Mouse (Mus musculus) retina, postnatal 1 day (tissue): ENCODE measurements around the gene Atg101.

ENCODE experiments used
- DNase-seq: peaks from one replicate; pipeline ENCODE4 v3.0.0-alpha.2; 2012

The Atg101 gene

DNA sequence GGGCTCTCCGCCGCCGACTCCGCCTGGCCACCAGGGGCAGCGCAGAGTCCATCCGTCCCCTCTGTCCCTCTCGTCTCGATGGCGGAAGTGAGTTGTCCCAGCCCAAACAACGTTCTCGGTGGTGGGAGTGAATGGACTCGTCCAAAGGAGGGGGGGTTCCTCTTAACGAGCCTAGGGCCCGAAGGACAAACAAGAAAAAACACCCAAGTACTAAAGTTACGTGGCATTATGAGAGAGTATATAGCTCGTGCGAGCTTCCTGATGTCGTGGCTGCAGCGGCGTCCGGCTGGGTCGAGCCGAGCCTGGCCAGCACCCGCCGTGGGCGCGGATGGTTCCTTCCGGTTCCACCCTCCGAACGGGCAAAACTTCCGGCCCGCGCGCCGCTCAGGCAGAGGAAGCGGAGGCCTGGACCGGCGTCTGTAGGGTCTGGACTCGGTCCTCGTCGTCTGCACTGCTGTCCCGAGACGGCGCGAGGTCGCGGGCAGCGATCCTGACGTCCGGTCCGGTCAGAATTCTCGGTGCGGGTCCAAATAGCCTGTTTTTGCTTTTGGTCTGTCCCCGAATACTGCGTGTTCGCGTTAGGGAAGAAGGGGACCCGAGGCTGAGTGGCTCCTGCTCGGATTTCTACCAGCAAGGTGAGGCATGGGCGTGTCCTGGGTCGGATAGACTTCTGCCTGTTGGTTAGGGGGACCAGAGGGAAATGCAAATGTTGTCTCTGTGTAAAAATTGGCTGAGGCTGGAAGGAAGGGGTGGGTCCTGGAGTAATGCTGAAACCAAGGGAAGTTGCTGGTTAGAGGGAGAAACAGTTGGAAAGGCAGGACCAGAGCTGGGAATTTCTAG lies at the start of gene Atg101:
Gene Atg101 (plus strand): TSS at position 362 of the 840 bp plus-strand sequence.
- peak; percentile 96 for DNase-seq

DNA sequence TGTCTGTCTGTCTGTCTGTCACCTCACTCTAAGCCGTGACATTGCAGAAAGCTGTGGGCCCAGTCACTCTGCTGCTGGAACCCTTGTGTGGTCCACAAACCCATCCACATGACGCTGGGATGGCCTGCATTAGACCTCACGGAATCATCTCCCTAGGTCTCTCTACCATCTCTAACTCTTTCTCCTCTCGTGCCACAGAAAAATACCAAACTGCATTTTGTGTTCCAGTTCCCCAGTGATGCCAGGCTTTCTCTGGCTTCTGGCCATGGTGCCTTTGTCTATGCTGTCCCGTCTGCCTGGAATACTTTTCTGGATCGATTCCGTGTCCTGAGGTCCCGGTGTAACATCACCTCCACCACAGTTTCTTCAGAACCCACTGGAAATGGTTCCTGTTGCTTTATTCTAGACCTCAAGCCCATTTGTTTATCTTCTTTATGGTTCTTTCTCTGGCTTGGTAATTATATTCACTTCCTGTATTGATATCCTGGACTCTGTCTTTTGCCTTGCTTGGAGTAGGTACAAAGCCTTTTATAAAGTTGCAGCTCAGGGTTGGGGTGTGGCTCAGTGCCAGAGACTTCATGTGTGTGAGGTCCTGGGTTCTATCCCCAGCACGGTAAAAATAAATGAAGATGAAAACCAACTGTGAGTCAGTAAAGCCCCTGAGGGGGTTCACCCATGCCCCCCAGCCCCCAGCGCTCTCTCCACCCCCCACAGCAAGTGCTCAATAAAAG lies 49.3 kb upstream of the Atg101 start:
- DNase-seq: no peak

- no peak for DNase-seq
Measured at GRCm38 (mm10) chr15:101235342-101235698, 48.8 kb upstream of the Atg101 start.

- DNase-seq: no peak
Measured at GRCm38 (mm10) chr15:101235728-101236327, 48.2 kb upstream of the Atg101 start.

- peak; percentile 78 for DNase-seq
Measured at GRCm38 (mm10) chr15:101236878-101237277, 47.2 kb upstream of the Atg101 start.

GRCm38 (mm10) chr15:101238885-101239511 lies 45.1 kb upstream of the Atg101 start:
- DNase-seq: peak; percentile 73

DNA sequence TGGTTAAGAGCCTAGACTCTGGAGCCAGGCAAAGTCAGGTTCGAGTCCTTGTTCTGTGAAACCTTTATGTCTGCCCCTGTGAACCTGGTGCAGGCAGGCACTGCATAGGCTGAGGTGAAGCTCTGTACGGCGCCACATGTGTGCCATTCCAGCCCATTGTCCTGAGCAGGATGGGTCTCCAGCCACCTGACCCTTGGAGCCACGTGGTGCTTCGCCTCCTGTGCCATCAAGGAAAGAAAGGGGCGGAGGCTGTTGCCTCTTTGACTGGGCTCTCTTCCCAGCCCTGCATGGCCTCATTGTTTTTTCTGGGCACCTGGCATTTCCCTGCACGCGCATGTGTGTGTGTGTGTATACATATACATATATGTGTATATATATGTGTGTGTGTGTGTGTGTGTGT lies 44.3 kb upstream of the Atg101 start:
- no peak for DNase-seq

GRCm38 (mm10) chr15:101240799-101241204 lies 43.3 kb upstream of the Atg101 start:
- peak; percentile 90 for DNase-seq

- no peak for DNase-seq
Measured at GRCm38 (mm10) chr15:101241236-101241635, 42.8 kb upstream of the Atg101 start.

GRCm38 (mm10) chr15:101241853-101242252 lies 42.2 kb upstream of the Atg101 start:
- no peak for DNase-seq

DNA sequence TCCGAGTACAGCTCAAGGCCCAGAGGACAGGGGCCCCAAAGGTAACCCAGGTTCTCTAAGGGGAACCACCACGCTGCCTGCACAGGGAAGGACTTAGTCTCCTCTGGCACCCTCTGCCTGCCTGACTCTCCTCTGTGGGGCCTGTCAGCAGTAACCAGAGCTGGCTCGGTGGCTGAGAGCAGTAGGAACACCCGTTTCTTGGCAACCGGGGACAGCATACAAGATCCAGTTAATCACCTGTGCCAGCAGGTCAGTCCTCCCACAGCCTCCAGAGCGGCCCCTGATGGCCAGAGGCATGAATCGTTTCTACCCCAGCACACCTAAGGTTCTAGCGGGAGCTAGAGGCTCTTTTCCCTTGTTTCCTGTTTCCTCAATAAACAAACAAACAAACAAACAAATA lies 41.4 kb upstream of the Atg101 start:
- DNase-seq: peak; percentile 61

GRCm38 (mm10) chr15:101244012-101244411 lies 40.1 kb upstream of the Atg101 start:
- DNase-seq: no peak

GRCm38 (mm10) chr15:101246231-101247154 lies 37.6 kb upstream of the Atg101 start:
- DNase-seq: peak; percentile 99

- no peak for DNase-seq
Measured at GRCm38 (mm10) chr15:101247155-101247498, 36.9 kb upstream of the Atg101 start.

DNA sequence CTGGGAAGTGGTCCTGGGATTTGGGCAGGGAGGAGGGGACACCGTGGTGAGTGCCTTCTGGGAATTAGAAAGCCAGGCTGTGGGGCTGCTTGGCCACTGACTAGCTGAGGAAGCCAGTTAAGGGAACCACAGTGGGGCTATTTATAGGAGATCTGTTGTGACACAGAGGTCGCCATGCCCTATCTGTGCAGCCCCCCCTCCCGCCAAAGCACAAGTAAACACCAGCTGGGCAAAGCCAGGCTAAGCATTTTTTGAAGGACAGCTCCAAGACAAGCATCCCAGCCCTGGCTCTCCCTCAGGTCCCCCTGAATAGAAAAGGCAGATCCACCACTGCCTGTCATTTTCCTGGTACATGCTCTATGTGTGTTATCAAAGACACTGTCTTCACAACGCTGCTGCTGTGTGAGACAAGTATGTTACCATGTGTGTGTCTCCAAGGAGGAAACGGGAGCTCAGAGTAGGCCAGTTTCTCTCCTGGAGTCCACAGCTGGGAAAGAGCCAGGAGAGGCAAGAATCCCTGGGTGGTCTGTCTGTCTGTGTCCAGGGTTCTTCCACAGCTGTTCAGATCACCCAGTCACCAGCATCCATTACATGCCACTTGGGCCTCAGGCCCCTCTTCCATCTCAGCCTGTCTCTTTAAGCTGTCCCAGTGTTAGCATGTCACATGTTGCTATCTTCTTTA lies 35.9 kb upstream of the Atg101 start:
- DNase-seq: no peak

DNA sequence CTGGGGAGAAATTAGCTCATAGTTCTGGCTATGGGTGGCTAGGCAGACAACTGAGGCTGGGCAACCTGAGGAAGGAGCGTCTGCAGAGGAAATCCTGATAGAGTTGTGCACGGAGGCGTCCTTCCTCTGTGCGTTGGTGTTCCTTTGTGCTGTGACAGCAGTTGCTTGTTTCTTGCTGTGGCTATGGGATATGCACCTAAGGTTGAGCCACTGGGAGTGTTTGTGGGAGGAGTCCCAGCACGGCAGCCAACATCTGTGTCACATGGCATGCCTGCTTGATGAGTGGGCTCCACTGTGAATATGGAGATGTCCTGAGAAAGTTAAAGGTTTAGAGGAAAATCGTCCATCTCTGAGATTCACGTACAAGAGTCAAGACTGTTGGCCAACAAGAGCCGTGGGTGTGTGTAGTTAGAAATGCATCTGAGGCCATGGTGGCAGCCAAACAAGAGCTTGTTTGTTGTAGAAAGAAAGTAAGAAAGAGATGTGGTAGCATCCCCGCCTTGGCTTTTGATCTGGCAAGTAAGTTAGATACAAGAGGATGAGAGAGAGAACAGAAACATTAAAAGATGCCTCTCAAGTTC lies 33.8 kb upstream of the Atg101 start:
- no peak for DNase-seq

GRCm38 (mm10) chr15:101251930-101252329 lies 32.1 kb upstream of the Atg101 start:
- no peak for DNase-seq

DNA sequence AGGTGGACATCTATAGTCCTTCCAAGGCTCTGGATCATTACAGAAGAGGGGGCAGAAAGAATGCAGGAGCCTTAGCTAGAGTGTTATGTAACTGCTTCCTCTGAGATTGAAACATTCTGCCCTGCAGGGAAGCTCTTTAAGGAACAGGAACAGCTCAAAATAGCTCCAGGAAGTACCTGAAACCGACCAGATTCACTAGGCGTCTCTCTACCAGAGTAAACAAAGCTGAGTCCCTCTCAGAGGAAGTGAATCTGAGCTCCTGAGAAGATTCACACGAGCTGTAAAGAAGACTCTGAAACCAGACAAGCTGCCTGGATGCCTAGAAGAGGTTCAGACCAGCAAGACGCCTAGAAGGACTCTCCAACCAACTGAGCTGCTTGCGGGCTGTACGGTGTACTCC lies 31.5 kb upstream of the Atg101 start:
- no peak for DNase-seq

GRCm38 (mm10) chr15:101253563-101253885 lies 30.5 kb upstream of the Atg101 start:
- DNase-seq: no peak

DNA sequence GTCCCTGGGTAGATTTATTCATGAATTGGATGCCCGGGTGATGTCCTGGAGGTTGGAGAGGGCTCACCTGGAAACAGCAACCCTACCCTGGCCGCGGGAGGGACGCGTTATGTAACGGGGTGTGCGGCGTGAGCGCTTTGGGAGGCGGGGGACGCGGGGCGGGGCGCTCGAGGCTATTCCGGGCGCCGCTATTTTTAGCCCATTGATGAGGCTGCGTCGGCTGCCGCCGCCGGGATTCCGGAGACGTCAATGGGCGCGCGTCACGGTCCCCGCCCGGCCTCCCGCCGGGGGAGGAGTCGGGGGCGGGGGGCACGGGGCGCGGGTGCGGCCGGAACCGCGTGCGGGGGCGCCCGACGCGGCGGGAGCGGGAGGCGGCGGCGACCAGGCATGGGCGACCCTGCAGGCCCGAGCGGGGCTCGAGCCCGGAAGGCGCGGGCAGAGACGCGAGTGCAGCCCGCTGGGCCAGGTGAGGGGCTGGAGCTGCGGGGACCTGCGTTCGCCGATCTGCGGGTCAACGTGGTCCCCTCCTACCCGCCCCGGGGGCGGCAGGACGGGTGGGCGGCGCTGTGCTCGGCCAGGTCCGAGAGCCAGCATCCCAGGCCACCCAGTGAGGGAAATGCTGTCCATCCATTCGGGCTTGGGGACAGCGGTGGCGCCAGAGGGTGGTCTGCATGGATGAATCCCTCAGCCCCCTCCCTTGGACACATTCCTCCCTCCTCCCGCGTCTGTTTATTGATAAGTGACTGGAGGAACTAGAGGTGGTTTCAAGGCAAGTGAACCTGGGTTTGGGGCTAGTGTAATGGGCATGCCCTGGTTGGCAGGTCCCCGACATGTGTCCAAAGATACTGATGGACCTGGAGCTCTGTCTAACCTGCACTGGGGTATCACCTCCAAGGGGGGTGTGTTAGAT lies 29.9 kb upstream of the Atg101 start, which contains the start of gene Nr4a1:
Gene Nr4a1 (plus strand): TSS at position 384 of the 910 bp plus-strand sequence.
- peak; percentile 84 for DNase-seq
